Mouse (Mus musculus): ENCODE measurements around the gene Tuba1c.

DNA sequence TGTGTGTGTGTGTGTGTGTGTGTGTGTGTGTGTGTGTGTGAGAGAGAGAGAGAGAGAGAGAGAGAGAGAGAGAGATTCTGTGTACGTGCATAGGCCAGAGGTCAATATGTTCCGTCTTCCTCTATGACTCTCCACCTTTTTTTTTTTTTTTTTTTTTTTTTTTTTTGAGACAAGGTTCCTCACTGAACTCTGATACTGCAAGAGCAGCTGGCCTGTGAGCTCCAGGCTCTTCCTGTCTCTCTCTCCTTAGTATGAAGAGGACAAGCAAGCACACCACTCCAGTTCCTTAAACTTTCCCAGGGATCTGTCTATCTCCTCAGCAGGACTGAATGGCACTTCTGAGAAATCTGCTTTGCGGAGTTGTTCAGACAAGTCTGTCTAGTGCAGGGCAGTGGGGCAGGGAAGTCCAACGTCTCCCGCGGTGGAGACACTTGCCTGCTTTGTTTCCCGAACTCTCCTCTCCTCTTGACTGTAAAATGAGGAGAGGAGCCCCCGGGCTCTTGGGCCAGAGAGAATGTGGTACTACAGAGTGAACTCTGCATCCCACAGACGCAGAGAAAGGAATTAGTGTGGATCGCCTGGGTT, 725 bp upstream of the Tuba1c start:
- no peak for TF ChIP-seq CTCF (IDR thresholded peaks at IDR 0.05; ENCODE audit: low read depth, low read length)
- no peak for TF ChIP-seq POLR2A (IDR thresholded peaks at IDR 0.05; ENCODE audit: extremely low read depth, insufficient read depth, low read length)
